Mouse (Mus musculus) ES-Bruce4 (cell line): ENCODE results near the gene Gpkow. TPM values are rescaled to one million over a fixed set of nuclear protein-coding genes. Genes with fewer than 3 reads are reported as not detected.

Source experiments
- H3K27ac ChIP-seq: 2 replicates; pipeline ENCODE4 v1.5.1; 2012; ENCODE audit warnings: low read length, inconsistent platforms; ENCODE audit not compliant: insufficient read depth
- H3K27me3 ChIP-seq: 2 replicates; pipeline ENCODE4 v1.6.1; 2012; ENCODE audit warnings: mild to moderate bottlenecking, low read length, inconsistent platforms; ENCODE audit not compliant: control insufficient read depth, poor library complexity, insufficient read depth, severe bottlenecking
- H3K36me3 ChIP-seq: 2 replicates; pipeline ENCODE4 v1.6.1; 2012; ENCODE audit warnings: inconsistent platforms, mild to moderate bottlenecking, low read length, moderate library complexity; ENCODE audit not compliant: control insufficient read depth, poor library complexity, insufficient read depth, severe bottlenecking
- H3K4me1 ChIP-seq: one replicate; pipeline ENCODE4 v1.8.1; 2011; ENCODE audit warnings: low read length; ENCODE audit not compliant: control insufficient read depth, insufficient read depth
- H3K4me3 ChIP-seq: 2 replicates; pipeline ENCODE4 v1.5.1; 2011; ENCODE audit warnings: low read depth, mild to moderate bottlenecking, low read length
- H3K9ac ChIP-seq: 2 replicates; pipeline ENCODE4 v1.6.1; 2012; ENCODE audit warnings: low read depth, mild to moderate bottlenecking, inconsistent platforms; ENCODE audit not compliant: poor library complexity, severe bottlenecking
- H3K9me3 ChIP-seq: replicated peaks from 2 replicates; pipeline ENCODE4 v1.6.1; 2012; ENCODE audit warnings: mild to moderate bottlenecking, low read length, inconsistent platforms; ENCODE audit not compliant: control insufficient read depth, poor library complexity, insufficient read depth, severe bottlenecking
- CTCF ChIP-seq: IDR thresholded peaks from one replicate; pipeline ENCODE4 v1.8.1; 2011; ENCODE audit warnings: low read depth, low read length
- EP300 ChIP-seq: IDR thresholded peaks from 2 replicates; pipeline ENCODE4 v1.6.1; 2011; ENCODE audit warnings: low read depth, low read length; ENCODE audit not compliant: insufficient read depth
- POLR2A ChIP-seq: IDR thresholded peaks from one replicate; pipeline ENCODE4 v1.8.1; 2011; ENCODE audit warnings: low read length; ENCODE audit not compliant: insufficient read depth
- polyA plus RNA-seq: library from polyadenylated mRNA; stranded (reverse); fragments of >200 nt; gene quantifications from 2 replicates; pipeline ENCODE4 v1.2.4, GENCODE M21; 2011; ENCODE audit warnings: low read depth; ENCODE audit not compliant: missing spikeins, insufficient read depth, insufficient read length

Gpkow gene
- polyA plus RNA-seq, 1 experiment = 17.1 TPM

DNA sequence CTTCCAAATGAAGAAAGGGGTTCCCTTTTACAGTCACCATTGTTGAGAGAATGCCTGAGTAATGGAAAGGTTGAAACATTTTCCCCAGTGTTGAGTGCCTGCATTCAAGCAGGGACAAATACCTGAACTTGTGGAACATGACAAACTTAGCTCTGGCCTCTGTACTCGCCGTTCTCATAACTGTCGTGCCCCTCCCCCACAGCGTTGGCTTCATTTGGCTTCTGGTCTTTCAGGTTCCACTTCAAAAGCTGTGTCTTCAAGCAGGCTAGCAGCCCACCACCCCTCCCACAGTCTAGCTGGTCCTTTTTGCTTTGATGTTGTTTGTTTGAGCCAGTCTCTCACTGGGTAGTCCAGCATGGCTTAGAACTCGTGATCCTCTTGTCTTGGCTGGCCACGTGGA, 24.2 kb upstream of the Gpkow start:
- H3K36me3 ChIP-seq = peaks cover 6% of the 10 kb centered on the region; the same call in 1 of the 2 replicates
- no peaks in the 10 kb centered on the region for H3K27me3 ChIP-seq
- H3K27ac ChIP-seq = no peak overlapping the region
- no peaks in the 10 kb centered on the region for H3K4me1 ChIP-seq
- no peak overlapping the region for H3K9ac ChIP-seq
- no peak for TF ChIP-seq CTCF
- TF ChIP-seq EP300 = no peak
- TF ChIP-seq POLR2A = no peak
- no peaks in the 10 kb centered on the region for H3K9me3 ChIP-seq
- H3K4me3 ChIP-seq = no peak overlapping the region

GRCm38 (mm10) chrX:7673578-7674281, 23.2 kb upstream of the Gpkow start:
- H3K4me1 ChIP-seq = no peaks in the 10 kb centered on the region
- H3K4me3 ChIP-seq = peak overlapping the region; percentile 74
- H3K9ac ChIP-seq = peak overlapping the region; percentile 87
- no peaks in the 10 kb centered on the region for H3K27me3 ChIP-seq
- H3K36me3 ChIP-seq = peaks cover 4% of the 10 kb centered on the region; the same call in 1 of the 2 replicates
- no peaks in the 10 kb centered on the region for H3K9me3 ChIP-seq
- peak overlapping the region; percentile 85 for H3K27ac ChIP-seq
- TF ChIP-seq POLR2A = no peak
- TF ChIP-seq EP300 = no peak
- no peak for TF ChIP-seq CTCF

DNA sequence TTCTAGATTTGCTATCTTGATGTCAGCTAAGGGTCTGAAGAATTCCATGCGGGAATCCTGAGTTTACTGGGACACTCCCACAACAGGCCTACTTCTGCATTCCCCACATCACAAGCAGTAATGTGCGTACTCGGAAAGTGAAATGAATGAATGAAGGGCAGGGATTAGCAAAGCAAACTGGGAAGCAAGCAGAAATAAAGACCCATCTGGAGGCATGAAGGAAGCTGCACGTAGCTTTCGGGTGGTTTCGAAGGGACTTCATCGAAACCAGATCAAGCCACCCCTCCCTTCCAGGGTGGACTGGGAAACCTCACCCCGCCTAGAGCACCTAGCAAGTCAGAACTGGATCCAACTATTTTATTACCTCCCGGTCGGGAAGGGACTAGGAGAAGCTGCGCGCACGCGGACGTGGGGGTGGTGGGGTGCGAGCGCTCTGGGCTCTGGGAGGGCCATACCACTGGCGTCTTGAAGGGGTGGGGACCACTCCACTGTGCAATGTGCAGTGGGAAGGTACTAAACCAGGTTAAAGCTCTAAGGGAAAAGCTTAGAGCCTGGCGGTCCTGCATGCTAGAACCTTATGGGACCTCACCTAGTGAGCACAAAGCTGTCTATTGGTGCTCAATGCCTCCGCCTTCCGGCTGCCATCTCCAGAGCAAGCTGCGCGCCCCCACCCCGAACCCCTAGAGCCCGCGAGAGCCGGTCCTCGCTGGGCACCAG, 22.5 kb upstream of the Gpkow start:
- H3K9ac ChIP-seq = peak overlapping the region; percentile 87
- no peaks in the 10 kb centered on the region for H3K27me3 ChIP-seq
- no peaks in the 10 kb centered on the region for H3K4me1 ChIP-seq
- no peaks in the 10 kb centered on the region for H3K36me3 ChIP-seq
- no peaks in the 10 kb centered on the region for H3K9me3 ChIP-seq
- TF ChIP-seq POLR2A (no peak), EP300 (no peak), CTCF (no peak)
- peak overlapping the region; percentile 74 for H3K4me3 ChIP-seq
- H3K27ac ChIP-seq = peak overlapping the region; percentile 85

- H3K4me3 ChIP-seq = peak overlapping the region; percentile 74
- TF ChIP-seq EP300 = no peak
- TF ChIP-seq CTCF = no peak
- TF ChIP-seq POLR2A = no peak
- H3K36me3 ChIP-seq = no peaks in the 10 kb centered on the region
- peak overlapping the region; percentile 87 for H3K9ac ChIP-seq
- no peaks in the 10 kb centered on the region for H3K9me3 ChIP-seq
- peak overlapping the region; percentile 85 for H3K27ac ChIP-seq
- H3K27me3 ChIP-seq = no peaks in the 10 kb centered on the region
- no peaks in the 10 kb centered on the region for H3K4me1 ChIP-seq
Observed at GRCm38 (mm10) chrX:7675001-7675380, 21.9 kb upstream of the Gpkow start.

GRCm38 (mm10) chrX:7678986-7679385, 17.9 kb upstream of the Gpkow start:
- no peaks in the 10 kb centered on the region for H3K9me3 ChIP-seq
- no peak overlapping the region for H3K4me3 ChIP-seq
- no peaks in the 10 kb centered on the region for H3K36me3 ChIP-seq
- TF ChIP-seq EP300 = no peak
- TF ChIP-seq CTCF = no peak
- no peak for TF ChIP-seq POLR2A
- no peak overlapping the region for H3K9ac ChIP-seq
- H3K4me1 ChIP-seq = no peaks in the 10 kb centered on the region
- no peak overlapping the region for H3K27ac ChIP-seq
- no peaks in the 10 kb centered on the region for H3K27me3 ChIP-seq
